Mouse (Mus musculus) heart, adult 18-20 months (tissue): Measurements from ENCODE around the gene Col3a1. TPM values are rescaled to one million over a fixed set of nuclear protein-coding genes. Genes with fewer than 3 reads are reported as not detected.

ENCODE experiments used
- DNase-seq, 2 experiments: peaks; one replicate each; pipeline ENCODE4 v3.0.0; 2021 to 2022; ENCODE audit warnings: mixed read lengths in 1 of 2
- long read RNA-seq, 2 experiments: library from polyadenylated mRNA; stranded (forward); transcript quantifications; one replicate each; pipeline ENCODE4 v2.0.0; 2021
- total RNA-seq, 2 experiments: library from RNA; stranded (reverse); gene quantifications; 2 replicates each; pipeline ENCODE4 v1.2.3; 2021

Col3a1 gene
- 100 to 1,000 TPM in 1 of 2 experiments, 10 to 100 TPM in 1; 97.5 to 107 TPM for total RNA-seq
- long read RNA-seq, experiment 1, full-length matches to known transcripts = 93 of 124 reads
- long read RNA-seq, experiment 1, partial matches to known transcripts = 25 of 124 reads
- long read RNA-seq, experiment 1, other reads (novel, unspliced or antisense) = 6 of 124 reads
- long read RNA-seq, experiment 2, full-length matches to known transcripts = 70 of 89 reads
- long read RNA-seq, experiment 2, partial matches to known transcripts = 17 of 89 reads
- long read RNA-seq, experiment 2, other reads (novel, unspliced or antisense) = 2 of 89 reads

- peak; percentile 80 for DNase-seq
Observed at GRCm38 (mm10) chr1:45311388-45311787, at the start of gene Col3a1. TSS of gene Col3a1 (plus strand) at chr1:45311538.

DNA sequence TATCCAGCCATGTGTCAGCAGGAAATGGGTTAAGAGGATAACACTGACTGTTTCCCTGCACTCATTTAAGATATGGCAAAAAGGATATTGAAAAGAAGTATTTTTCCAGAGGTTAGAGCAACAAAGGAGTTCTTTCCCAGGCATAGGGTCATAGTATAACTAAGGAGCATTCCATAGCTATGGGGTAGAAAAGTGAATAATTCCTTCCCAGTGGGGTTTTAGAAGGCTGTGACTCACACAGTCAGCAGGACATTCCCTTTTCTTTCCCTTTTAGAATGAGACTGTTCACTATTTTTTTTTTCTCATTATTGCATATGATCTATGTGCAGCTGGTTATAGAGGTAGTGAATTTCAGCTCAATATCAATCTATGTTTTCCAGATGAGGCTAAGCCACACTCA lies 41.9 kb upstream of the Col3a1 start:
- DNase-seq = no peak

- peak; percentile 60 to 72 for DNase-seq
Observed at GRCm38 (mm10) chr1:45276006-45276539, 35.3 kb upstream of the Col3a1 start.

- no peak for DNase-seq
Observed at GRCm38 (mm10) chr1:45287954-45288353, 23.4 kb upstream of the Col3a1 start.

- DNase-seq = peak in 1 of 2 experiments; percentile 56
Observed at GRCm38 (mm10) chr1:45290037-45290436, 21.3 kb upstream of the Col3a1 start.

DNA sequence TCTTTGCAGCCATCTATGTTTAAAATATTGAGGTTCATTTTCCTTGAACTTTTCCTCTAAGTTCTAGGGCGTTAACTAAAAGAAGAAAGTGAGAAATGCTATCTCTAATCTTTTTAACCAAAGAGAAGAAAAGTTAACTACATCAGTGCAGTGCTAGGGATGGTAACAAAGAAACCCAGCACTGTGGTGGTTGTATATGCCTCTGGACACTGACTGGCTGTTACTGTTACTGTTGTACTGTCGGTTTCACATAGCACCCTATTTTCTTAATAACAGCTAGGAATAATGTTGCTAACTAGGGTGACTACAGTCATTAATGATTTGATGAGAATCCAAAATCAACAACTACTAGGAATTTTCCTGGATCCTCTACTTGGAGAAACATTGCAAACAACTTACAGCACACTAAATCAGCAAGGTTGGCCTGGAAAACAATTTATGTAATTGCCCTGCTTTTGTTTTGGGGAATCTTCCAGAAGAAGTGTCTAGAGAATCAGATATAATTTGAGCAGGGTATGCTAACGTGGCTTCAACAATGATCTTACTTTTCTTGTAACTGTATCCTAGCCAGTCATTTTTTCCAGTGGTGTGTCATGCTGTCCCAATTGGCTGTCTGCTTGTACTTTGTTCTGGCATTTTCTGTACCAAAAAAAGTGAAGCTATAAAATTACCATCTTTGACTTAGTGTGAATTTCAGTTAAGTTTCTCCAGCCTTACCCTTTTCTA lies 11.8 kb upstream of the Col3a1 start:
- DNase-seq = peak; percentile 32 to 45

DNA sequence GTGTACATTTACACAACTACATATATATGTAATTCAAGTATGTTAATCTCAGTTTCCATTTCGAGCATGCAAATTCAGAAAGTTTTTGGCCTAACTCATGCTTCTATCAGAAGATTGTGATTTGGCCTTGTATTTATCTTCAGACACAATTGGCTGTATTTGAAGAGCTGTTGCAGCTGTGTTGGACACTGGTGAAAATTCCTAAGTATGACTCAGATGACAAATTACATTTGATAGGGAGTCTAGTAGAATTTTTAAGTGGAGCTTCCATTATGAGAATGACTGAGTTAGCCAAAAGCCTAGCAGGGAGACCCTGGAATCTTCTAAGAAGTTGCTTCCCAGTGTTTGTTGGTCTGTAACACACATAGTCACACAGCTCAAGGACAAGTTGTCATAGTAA lies 7.1 kb upstream of the Col3a1 start:
- peak; percentile 67 to 71 for DNase-seq

- DNase-seq = peak in 1 of 2 experiments; percentile 40
Observed at GRCm38 (mm10) chr1:45309015-45309414, 2.3 kb upstream of the Col3a1 start.

DNA sequence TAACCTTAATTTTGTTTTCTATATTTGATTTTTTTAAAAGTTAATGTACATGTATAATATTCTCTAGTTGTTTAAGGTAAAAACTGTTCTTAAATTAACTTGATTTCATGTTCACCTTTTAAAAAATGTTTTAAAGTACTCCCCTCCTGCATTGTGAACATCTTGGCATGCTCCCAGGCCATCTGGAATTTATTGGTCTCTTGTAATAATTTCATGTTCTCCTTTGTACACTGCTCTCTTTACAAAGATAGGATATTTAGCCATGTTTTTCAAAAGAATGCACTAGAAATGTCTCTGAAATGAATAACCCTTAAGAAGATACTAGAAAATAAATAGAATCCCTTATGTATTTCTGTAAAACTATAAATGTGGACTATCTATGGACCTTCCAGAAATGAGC lies 624 bp downstream of the Col3a1 start:
- DNase-seq = peak; percentile 41 to 56

GRCm38 (mm10) chr1:45312870-45313269 lies 1.5 kb downstream of the Col3a1 start:
- peak; percentile 60 to 64 for DNase-seq

DNA sequence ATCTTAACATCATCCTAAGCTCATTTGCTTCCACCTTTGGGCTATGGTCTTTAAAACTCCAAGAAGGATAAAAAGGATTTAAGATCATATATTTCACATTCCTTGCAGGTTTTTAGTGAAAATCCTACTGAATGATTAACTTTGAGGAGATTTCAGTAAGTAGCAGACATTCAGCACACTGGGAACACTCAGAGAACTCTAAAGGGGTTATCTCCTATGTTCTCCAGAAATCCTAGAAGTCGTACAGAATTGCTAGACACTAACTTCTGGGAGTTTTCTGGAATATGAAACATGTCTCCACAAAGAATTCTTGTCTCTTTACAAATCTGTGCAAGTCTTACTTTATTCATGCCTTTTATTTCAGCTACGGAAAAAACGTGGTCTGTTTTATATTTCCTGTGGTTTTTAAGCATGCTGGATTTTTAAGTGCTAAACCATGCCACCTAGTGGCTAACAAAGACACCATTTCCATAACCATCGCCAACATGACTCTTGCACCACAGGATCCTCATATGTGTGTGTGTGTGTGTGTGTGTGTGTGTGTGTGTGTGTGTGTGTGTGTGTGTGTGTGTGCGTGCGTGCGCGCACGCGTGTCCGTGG lies 2.5 kb downstream of the Col3a1 start:
- peak; percentile 51 to 54 for DNase-seq

DNA sequence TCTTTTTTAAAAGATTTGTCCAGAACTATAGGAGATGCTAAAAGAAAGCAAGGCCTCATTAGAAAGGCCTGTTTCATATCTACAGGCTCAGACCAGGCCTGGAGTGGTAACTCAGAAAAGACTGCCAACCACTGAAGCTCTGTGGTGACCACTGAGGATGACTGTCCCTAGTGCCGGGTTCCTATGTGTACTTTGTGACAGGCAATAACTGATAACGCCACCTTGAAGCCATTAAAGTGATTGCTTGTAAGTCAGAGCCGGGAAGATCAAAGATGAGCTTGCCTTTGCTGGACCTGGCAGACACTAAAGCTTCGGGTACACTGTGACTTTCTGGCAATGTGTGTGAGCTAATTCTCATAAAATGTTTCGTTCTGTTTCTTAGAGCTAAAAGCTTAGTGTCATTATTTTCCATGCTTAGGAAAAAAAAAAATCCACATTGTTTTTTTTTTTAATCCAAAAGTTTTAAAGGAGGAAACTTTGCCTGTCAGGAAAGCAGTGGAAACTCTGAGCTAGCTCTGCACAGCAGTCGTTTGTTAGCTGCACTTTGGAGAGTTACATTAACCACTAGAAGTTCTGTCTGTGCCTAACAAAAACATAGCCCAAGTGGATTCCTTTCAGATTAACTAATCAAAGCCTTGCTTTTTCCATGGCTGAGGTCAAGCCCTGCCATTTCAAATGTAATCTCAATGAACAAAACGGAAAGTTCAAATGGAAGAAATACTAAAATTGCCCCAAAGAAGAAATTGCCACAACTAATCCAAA lies 4.6 kb downstream of the Col3a1 start:
- DNase-seq = peak; percentile 12 to 28

GRCm38 (mm10) chr1:45318241-45318640 lies 6.9 kb downstream of the Col3a1 start:
- DNase-seq = no peak

GRCm38 (mm10) chr1:45320861-45321260 lies 9.5 kb downstream of the Col3a1 start:
- DNase-seq = no peak

GRCm38 (mm10) chr1:45329149-45329548 lies 17.8 kb downstream of the Col3a1 start:
- no peak for DNase-seq

DNA sequence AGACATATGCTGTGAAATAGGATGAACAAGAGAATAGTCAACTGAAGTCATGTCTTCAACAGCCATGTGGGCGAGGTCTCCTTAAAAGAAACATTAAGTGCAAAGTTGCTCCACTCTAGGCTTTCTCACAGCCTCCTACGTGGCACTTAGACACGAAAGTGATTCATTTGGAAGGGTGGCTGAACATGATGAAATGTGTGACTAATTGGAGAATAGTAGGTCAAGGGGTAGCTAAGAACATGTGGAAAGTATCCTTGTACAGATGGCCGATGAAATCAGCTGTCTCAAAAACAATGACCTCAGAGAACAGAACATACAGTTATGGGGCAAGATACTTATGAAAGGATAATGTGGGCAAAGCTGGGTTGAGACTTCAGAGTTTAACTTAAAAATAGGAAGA lies 44.6 kb downstream of the Col3a1 start:
- peak; percentile 48 to 80 for DNase-seq

DNA sequence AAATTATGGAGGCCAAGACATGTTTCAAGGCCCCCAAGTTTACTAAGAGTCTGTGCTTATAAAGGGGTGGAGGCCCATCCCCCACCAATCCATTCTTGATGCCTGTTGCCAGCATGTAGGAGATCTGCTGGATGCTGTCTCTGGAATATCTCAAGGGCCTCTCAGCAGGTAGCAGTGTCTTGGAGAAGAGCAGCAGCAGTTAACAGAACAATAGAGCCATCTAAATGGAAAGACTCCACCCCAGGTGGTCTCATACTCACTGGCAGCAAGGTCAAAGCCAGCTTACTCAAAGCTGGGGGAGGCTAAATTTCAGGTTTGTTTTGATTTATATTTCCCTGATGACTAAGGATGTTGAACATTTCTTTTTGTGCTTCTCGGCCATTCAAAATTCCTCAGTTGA lies 46.7 kb downstream of the Col3a1 start:
- DNase-seq = no peak

DNA sequence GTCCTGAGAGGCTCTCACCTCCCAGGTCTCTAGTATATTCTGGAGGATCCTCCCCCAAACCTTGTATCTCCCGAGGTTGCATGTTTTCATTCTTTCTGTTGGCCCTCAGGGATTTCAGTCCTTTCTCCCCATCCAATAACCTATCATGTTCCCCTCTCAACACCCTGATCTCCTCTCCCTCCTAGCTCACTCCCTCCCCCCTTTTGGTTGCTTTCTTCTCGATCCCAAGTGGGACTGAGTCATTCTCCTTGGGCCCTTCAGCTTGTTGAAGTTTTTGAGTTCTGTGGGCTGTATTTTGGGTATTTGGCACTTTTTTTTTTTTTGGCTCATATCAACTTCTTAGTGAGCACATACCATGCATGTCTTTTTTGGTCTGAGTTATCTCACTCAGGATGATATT lies 47.8 kb downstream of the Col3a1 start:
- peak in 1 of 2 experiments; percentile 45 for DNase-seq

DNA sequence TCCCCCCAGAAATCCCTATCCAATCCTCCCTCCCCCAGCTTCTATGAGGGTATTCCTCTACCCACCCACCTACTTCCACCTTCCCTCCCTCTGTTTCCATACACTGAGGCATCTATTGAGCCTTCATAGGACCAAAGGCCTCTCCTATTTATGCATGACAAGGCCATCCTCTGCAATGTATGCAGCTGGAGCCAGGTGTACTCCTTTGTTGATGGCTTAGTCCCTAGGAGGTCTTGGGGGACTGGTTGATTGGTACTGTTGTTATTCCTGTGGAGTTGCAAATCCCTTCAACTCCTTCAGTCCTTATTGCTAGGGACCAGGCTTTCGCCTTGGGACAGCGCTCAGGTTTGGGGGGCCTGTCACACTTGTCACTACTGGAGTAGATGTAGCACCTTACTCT lies 48.3 kb downstream of the Col3a1 start:
- no peak for DNase-seq

DNA sequence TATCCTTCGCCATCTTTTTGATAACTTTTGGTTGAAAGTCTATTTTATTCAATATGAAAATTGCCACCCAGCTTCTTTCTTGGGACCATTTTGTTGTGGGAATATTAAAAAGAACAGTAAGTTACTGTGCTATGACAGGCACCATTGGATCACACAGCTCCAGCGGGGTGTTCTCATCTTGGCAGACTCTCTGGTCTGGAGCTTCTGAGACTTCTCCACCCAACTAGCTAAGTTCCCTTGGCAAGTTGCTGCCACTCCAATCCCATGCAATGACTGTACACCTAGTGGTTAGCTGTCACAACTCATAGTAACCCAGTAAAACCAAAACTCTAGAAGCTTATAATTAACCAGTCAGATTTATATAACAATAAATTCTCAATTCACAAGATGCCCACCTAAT lies 51.9 kb downstream of the Col3a1 start:
- DNase-seq = peak in 1 of 2 experiments; percentile 40

GRCm38 (mm10) chr1:45365427-45365826 lies 54.1 kb downstream of the Col3a1 start:
- no peak for DNase-seq
